Mouse (Mus musculus) T-cell, adult 66 days (primary cell): Measurements from ENCODE around the gene Olfr1085. TPM values are rescaled to one million over a fixed set of nuclear protein-coding genes. Genes with fewer than 3 reads are reported as not detected.

ENCODE experiments used
- total RNA-seq, 2 experiments: library from RNA; stranded (reverse); gene quantifications; 3 replicates in 1 of 2; 4 replicates in 1 of 2; pipeline ENCODE4 v1.2.4; 2023

Gene Olfr1085
- total RNA-seq: not detected

DNA sequence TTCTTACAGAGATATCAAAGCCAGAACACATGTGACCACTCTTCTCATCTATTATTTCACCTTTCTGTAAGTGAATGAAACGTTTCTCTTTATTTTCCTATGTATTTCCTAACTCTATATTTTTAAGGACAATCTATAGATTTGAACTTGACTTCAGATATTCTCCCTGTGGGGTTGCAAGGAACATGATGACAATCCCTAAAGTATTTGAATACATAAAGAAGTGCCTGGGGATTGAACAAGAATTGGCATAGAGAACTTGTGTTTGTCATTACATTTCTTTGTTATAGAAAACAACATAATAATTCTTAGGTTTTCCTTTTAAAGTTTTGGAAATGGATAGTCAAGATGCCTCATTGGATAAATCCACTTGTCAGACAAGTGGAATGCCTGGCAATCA is at the start of gene Olfr1085:
Gene Olfr1085 (minus strand): TSS at position 101 of the 400 bp plus-strand sequence.

DNA sequence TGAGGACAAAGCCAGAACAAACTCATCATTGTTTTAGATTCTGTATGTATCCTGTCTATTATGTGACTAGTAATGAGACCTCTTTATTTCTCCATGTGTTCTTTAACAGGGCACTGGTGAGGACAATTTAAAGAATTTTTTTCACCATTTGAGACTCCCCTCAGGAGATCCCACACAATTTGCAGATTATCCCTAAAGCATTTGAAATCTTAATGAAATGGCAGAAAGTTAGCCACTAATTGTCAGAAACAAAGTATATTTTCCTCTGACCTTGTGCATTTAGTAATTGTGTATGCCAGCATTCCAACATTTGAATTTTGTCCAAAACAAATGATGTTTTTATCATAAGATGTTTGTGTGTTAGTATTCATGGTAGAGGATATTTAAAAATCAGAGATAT is 36.5 kb upstream of the Olfr1085 start, which contains the start of gene Olfr1087:
Gene Olfr1087 (minus strand): TSS at position 101 of the 400 bp plus-strand sequence.

DNA sequence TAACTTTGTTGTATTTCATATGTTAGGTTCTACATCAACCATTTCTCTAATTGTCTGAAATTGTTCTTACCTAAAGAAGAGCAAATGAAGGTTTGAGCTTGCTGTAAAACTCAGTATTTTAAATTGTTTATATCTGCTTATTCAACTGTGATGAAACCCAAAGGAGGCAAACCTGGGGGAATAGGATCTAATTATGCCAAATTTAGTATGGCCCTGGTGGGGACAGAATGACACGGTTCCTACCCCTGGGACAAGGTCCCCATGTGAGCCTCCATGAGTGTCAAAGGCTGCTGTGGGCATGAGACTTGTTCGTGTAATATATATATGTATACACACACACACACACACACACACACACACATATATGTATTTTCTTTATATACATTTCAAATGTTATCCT is 18.2 kb upstream of the Olfr1085 start, which contains the start of gene Olfr1086:
Gene Olfr1086 (minus strand): TSS at position 101 of the 400 bp plus-strand sequence.

DNA sequence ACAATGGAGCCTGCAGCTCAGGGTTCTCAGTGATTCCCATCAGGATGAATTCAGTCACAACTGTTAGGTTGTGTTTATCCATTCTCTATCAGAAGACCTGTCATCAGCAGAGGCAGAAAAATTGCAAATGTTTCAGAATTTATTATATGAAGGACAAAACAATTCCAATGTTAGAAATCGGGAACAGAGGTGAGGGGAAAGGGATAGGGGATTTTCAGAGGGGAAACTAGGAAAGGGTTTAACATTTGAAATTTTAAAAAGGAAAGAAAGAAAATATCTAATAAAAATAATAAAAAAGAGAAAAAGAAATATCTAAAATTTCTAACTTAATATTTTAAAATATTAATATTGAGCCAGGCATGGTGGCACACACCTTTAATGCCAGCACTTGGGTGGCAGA is 22.2 kb downstream of the Olfr1085 start, which contains the start of gene Olfr1084:
Gene Olfr1084 (minus strand): TSS at position 101 of the 400 bp plus-strand sequence.

Other genes starting within 250 kb of the Olfr1085 start
- not detected for gene Olfr1061, start 248.0 kb downstream of the Olfr1085 start, total RNA-seq
- gene Olfr1062, start 235.3 kb downstream of the Olfr1085 start, total RNA-seq: not detected
- gene Olfr1065, start 211.4 kb downstream of the Olfr1085 start, total RNA-seq: not detected
- not detected for gene Olfr1066, start 205.8 kb downstream of the Olfr1085 start, total RNA-seq
- gene Olfr228, start 174.6 kb downstream of the Olfr1085 start, total RNA-seq: not detected
- gene Olfr1076, start 153.6 kb downstream of the Olfr1085 start, total RNA-seq: not detected
- gene Olfr1079, start 119.5 kb downstream of the Olfr1085 start, total RNA-seq: not detected
- gene Olfr1080, start 103.8 kb downstream of the Olfr1085 start, total RNA-seq: not detected
- not detected for gene Olfr1082, start 63.1 kb downstream of the Olfr1085 start, total RNA-seq
- gene Olfr1084, start 22.3 kb downstream of the Olfr1085 start, total RNA-seq: not detected
- gene Olfr1086, start 18.1 kb upstream of the Olfr1085 start, total RNA-seq: not detected
- gene Olfr1087, start 36.4 kb upstream of the Olfr1085 start, total RNA-seq: not detected
- not detected for gene Olfr1089, start 71.7 kb upstream of the Olfr1085 start, total RNA-seq
- not detected for gene Olfr1090, start 97.0 kb upstream of the Olfr1085 start, total RNA-seq
- not detected for gene Olfr1093, start 120.5 kb upstream of the Olfr1085 start, total RNA-seq
- gene Olfr141, start 148.0 kb upstream of the Olfr1085 start, total RNA-seq: not detected
- gene Olfr1094, start 162.6 kb upstream of the Olfr1085 start, total RNA-seq: not detected
- not detected for gene Olfr1095, start 189.7 kb upstream of the Olfr1085 start, total RNA-seq
- gene Gm13723, start 212.8 kb upstream of the Olfr1085 start, total RNA-seq: not detected
- gene Olfr1097, start 230.2 kb upstream of the Olfr1085 start, total RNA-seq: not detected